Mouse (Mus musculus): Measurements from ENCODE around the gene Atp7b.

The Atp7b gene

GRCm38 (mm10) chr8:22059821-22060445 lies at the start of gene Atp7b:
Gene Atp7b, minus strand, starts transcription at chr8:22060305.
- peak in 1 of 2 experiments; percentile 27 for DNase-seq (ENCODE audit: low spot score in 2 of 2)

GRCm38 (mm10) chr8:22107020-22107419 lies 46.9 kb upstream of the Atp7b start:
- no peak for DNase-seq (ENCODE audit: low spot score in 2 of 2)

DNA sequence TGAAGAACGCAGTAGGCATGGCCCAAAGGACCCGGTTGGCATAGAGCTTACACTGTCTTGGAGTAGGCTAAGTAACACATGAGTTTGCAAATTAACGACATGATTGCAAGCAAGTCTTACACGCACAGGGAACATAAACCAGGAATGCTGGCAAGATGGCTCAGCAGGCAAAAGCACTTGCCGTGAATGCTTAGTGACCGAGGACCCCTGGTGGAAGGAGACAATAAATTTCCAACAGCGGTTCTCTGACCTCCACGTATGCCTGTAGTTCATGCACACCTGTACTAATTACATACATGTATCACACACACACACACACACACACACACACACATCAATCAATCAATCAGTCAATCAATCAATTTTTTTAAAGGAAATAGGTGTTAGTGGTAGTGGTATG lies 31.5 kb upstream of the Atp7b start:
- DNase-seq (ENCODE audit: low spot score in 2 of 2) = no peak

DNA sequence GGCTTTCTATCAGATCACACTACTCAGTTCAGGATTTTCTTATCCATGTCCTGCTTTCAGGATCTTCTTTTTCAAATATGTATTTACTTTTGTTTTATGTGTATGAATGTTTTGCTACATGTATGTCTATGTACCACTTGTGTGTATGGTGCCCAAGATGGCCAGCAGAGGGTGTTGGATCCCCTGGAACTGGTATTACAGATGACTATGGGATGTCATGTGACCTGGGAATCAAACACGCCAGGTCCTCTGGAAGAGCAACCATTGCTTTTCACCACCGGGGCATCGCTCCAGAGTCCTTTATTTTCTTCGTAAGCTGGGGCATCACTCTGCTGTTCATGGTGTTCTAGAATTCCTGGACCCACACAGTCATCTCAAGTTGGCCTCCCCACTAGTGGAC lies 29.1 kb upstream of the Atp7b start:
- DNase-seq (ENCODE audit: low spot score in 2 of 2) = no peak

GRCm38 (mm10) chr8:22079313-22080007 lies 19.4 kb upstream of the Atp7b start:
- DNase-seq (ENCODE audit: low spot score in 2 of 2) = no peak

GRCm38 (mm10) chr8:22061126-22061525 lies 1.0 kb upstream of the Atp7b start:
- no peak for DNase-seq (ENCODE audit: low spot score in 2 of 2)

GRCm38 (mm10) chr8:22060446-22060889 lies 363 bp upstream of the Atp7b start, which contains the start of gene Alg11:
Gene Alg11, plus strand, starts transcription at chr8:22060721.
- peak; percentile 92 to 96 for DNase-seq (ENCODE audit: low spot score in 2 of 2)

GRCm38 (mm10) chr8:22059153-22059738 lies 859 bp downstream of the Atp7b start:
- no peak for DNase-seq (ENCODE audit: low spot score in 2 of 2)

DNA sequence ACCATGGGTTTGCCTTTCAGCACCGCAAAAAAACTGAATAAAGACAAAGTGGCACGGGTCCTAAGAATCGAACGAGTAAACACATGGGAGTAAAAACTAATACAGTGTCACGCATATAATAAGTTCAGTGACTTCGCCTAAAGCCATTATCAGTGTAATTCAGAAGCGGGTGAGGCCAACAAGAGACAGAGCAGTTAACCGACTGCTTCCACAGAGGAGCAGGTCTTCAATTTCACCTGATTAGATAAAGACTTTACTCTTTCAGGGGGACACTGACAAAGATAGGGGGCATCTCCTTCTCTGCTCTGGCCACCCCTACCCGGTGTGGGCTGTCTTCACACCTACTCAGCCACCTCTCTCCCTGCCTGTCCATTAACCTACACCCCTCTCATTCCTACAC lies 1.7 kb downstream of the Atp7b start:
- no peak for DNase-seq (ENCODE audit: low spot score in 2 of 2)

DNA sequence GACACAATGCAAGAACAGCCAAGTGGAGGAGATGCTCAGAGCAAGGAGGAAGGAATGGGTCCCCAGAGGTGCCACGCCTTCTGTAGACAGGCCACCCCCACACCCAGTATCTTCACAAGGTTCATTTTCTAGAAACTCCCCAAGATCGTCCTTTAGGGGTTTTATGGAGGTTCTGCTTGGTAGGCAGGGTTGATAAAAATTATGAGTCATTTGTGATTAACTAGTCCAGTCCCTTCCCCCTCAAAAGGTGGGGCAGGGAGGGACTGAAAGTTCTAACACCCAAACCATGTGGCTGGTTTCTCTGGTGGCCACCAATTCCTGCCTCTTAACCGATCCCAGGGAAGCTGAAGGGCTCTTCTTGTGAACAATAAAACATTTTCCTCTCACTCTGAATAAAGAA lies 3.3 kb downstream of the Atp7b start:
- no peak for DNase-seq (ENCODE audit: low spot score in 2 of 2)

DNA sequence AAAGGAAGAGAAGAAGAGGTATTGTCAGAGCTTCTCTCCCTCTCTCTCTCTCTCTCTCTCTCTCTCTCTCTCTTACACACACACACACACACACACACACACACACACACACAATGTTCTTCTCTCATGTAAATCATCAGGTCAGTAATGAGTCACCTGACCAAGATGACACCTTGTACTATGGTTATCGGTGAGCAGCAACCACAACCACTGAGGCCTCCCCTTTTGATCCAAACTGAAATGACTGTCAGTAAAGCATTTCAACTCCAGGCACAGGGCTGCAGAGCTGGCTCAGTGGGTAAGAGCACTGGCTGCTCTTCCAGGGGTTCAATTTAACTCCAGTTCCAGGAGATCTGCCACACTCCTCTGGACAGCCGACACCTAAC lies 4.6 kb downstream of the Atp7b start:
- no peak for DNase-seq (ENCODE audit: low spot score in 2 of 2)

DNA sequence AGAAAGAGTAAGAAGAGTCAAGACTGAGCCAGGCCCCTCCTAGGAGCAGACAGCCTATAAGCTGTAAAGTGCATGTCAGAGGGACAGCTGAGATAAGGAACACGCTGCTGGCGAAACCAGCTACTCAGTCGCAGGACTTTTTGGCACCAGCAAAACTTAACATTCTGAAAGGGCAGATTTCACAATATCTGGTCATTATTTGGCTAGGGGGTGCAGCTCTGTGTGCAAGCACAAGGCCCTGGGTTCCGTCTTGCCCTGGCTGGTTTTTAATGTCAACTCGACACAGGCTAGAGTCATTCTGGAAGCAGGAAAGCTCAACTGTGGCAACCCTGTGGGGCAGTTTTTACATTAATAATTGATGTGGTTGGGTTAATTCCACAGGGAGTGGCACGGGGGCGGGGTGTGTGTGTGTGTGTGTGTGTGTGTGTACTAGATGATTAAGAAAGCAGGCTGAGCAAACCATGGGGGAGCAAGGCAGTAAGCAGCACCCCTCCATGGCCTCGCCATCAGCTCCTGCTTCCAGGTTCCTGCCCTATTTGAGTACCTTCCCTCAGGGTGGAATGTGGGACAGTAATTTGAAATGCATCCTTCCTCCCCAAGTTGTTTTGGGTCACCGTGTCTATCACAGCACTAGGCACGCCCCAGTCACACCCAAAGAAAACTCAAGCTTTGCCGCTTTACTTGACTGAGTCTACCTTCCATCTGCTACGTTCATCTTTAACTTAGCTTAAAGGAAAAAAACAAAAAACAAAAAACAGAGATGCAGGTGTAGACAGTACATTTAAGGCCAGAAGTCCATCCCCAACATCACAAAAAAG lies 5.2 kb downstream of the Atp7b start:
- DNase-seq (ENCODE audit: low spot score in 2 of 2) = no peak

DNA sequence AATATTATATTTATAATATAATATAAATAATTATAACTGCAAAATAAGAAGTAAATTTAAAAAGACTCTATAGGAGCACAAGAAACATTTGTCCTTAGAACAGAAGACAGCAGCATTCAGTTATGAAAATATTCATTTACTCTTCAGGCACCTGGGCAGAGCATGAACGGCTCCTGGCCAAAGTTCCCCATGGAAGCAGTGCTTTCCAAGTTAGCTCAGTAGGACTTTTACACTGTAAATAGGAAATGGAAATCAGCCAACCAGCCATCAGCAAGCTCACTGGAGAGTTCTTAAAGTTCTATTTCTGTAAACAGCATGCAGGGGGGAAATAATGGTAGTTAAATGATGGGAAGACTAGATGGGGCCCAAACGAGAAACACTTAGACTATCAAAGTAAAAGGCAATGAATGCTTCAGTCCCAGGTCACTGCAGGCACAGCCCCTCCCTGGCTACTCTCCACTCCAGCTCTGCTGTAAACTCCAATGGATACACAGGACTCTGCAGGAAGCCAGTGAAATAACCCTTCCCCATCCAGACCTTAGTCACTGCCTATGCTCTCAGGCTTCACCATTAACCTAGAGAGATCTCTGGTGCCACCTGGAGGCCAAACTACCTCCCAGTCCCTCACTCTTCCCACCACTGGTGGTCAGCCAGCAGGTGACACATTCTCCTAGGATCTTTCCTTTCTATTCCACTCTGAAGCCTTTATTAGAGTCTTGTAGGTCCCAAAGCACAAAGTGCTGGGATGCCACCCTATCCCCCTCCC lies 12.2 kb downstream of the Atp7b start:
- peak in 1 of 2 experiments; percentile 12 for DNase-seq (ENCODE audit: low spot score in 2 of 2)

- DNase-seq (ENCODE audit: low spot score in 2 of 2) = no peak
Observed at GRCm38 (mm10) chr8:22043706-22044105, 16.4 kb downstream of the Atp7b start.

DNA sequence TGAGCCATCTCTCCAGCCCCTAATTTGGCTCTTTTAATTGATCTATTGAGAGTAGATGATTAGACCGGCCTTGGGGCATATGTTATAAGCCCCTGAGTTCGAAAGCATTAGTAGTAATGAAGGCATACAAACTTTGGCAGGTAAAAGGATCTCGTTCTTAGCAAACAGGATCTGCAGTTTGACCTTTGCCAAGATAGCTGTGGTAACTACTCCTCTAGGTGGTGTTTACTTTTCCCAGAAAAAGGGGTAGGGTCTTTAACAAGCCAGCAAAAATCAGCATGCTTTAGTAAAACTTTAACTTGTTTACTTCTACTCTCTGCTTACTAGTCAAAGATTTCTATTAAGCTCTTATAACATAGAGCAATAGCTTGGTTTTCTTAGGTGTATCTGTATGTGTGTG lies 17.6 kb downstream of the Atp7b start:
- no peak for DNase-seq (ENCODE audit: low spot score in 2 of 2)

GRCm38 (mm10) chr8:22040153-22040509 lies 20.0 kb downstream of the Atp7b start:
- no peak for DNase-seq (ENCODE audit: low spot score in 2 of 2)

- no peak for DNase-seq (ENCODE audit: low spot score in 2 of 2)
Observed at GRCm38 (mm10) chr8:22039468-22040152, 20.5 kb downstream of the Atp7b start.

DNA sequence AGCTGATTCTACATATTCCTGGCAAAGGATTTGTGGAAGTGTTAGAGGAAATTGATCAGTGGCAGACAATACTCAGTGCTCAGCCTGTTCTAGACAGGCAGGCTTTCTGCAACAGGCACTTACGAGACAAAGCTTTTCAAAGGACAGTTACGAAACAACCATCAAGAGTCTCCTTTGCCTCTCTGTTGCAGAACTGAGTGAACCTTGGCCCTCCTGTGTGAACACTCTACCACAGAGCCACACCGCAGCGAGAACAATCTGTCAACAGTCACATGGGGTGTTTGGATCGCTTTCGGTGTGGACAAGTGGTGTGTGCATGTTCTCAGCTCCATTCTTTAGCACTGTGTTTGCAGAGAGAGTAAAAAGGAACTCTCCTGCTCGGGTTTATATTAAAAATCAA lies 23.1 kb downstream of the Atp7b start:
- no peak for DNase-seq (ENCODE audit: low spot score in 2 of 2)

DNA sequence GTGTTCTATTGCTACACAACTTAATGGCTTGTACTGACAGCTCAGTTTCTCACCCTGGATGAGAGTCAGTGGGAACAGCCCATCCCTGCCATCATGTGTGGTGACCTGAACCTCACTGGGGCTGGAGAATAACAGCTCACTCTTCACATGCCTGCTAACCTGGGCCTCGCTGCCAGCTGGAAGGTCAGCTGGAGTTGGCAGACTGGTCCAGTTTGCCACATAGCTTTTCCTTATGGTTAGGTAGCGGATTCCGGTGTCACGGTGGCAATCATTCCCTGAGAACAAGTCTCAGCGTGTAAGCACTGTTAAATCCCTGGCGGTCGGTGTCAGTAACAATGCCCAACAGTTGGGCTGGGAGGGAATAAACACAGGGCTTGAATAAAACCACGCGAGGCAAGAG lies 24.0 kb downstream of the Atp7b start:
- no peak for DNase-seq (ENCODE audit: low spot score in 2 of 2)

DNA sequence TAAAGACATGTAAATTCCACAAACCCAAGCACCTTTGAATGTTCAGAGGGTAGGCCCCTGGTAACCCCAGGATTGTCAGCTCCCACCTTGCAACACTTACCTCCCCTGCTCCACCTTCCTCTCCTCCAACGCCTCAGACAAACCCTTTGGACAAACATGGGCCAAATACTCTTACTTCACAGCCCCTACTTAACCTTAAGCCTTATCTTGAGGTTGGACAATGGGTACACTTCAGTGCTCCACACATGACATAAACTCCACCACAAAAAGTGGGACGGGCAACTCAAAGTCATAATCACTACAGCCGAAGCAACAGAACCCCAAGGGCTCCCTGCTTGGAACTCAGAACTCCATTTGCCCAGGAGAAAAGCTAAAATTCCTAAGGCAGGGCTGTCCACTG lies 29.1 kb downstream of the Atp7b start:
- DNase-seq (ENCODE audit: low spot score in 2 of 2) = no peak

GRCm38 (mm10) chr8:22028973-22029372 lies 31.1 kb downstream of the Atp7b start:
- no peak for DNase-seq (ENCODE audit: low spot score in 2 of 2)
